Mouse (Mus musculus) hematopoietic stem cell, adult 5-6 weeks (primary cell): ENCODE data around the gene Olfr1451. TPM values are rescaled to one million over a fixed set of nuclear protein-coding genes. Genes with fewer than 3 reads are reported as not detected.
"Not testable (repeated sequence)": the region's sequence is repeated elsewhere in the genome, so short reads cannot be mapped to it uniquely, and the experiment has no call there.

Source experiments
- ATAC-seq, 2 experiments: fragments of 125-278 bp in 1 of 2; replicated peaks in 1 of 2; 2 replicates each; pipeline ENCODE4 v1.8.0; 2016 to 2017; ENCODE audit warnings: inconsistent platforms in 2 of 2, mild to moderate bottlenecking in 2 of 2, moderate number of reproducible peaks in 2 of 2, low read depth in 1 of 2, moderate TSS enrichment in 1 of 2; ENCODE audit not compliant: low FRiP score in 2 of 2, poor library complexity in 2 of 2, severe bottlenecking in 2 of 2, insufficient read depth in 1 of 2, low TSS enrichment in 1 of 2
- total RNA-seq: library from RNA; stranded (forward); fragments of 172-1452, 232-1000 nt; gene quantifications from 2 replicates; pipeline ENCODE4 v1.2.3, GENCODE M21; 2017

Olfr1451 gene
- not detected in 2 replicates for total RNA-seq

DNA sequence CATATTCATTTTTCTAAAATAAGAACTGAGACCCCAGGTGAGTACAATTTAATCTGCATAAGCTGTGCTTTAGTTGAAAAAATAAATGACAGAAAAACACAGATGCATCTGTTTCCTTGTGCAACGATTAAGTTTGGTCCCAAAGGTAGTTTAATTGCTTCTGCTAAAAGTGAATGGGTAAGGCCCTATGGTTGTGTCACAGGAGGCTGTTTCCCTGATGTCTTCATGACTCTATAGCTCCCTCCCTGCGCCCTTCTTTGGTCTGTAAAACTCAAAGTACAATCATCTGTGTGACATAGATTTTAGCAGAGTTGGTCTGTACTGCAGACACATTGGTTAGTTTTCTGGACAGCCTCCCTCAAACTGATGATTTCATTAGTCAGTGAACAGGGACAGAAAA lies at the start of gene Olfr1451:
Olfr1451 (plus strand) TSS at position 301 of the 400 bp plus-strand sequence.
- no peak for ATAC-seq

GRCm38 (mm10) chr19:12949958-12950357 lies 44.9 kb upstream of the Olfr1451 start, which contains the start of gene Olfr1450:
Olfr1450 (plus strand) TSS chr19:12950258.
- ATAC-seq = no peak

DNA sequence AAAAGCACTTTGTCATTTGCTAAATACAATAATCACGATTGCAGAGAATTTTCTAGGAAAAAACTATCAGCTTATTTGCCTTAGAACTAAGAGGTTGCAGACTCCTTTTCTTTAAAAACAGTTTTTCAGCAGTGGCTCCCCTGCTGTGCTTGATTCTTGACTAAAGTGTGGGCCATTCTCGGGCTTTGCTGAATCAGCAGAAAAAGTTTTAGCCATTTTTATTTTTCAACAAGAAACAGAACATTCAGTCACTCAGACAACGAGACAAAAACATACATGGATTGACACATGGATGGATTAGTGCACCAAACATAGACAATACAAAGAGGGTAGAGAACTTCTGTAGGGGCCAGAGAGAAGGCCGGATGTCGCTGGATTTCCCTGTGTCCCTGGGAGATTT lies 24.7 kb upstream of the Olfr1451 start:
- not testable (repeated sequence) for ATAC-seq

- not testable (repeated sequence) for ATAC-seq
Observed at GRCm38 (mm10) chr19:12992316-12992715, 2.5 kb upstream of the Olfr1451 start.

GRCm38 (mm10) chr19:13028227-13028626 lies 33.4 kb downstream of the Olfr1451 start, which contains the start of gene Olfr1453:
Olfr1453 (minus strand) TSS chr19:13028327.
- no peak for ATAC-seq

Other genes starting within 250 kb of the Olfr1451 start
- 0.63 and 1.1 TPM in 2 replicates for gene Cntf, start 229.4 kb upstream of the Olfr1451 start, total RNA-seq
- 112 and 128 TPM in 2 replicates for gene Zfp91, start 198.9 kb upstream of the Olfr1451 start, total RNA-seq
- gene Lpxn, start 198.8 kb upstream of the Olfr1451 start, total RNA-seq = 4.4 and 5.2 TPM in 2 replicates
- not detected in 2 replicates for gene Gm5244, start 148.3 kb upstream of the Olfr1451 start, total RNA-seq
- not detected in 2 replicates for gene Olfr1444, start 137.7 kb upstream of the Olfr1451 start, total RNA-seq
- not detected in 2 replicates for gene Olfr1445, start 111.2 kb upstream of the Olfr1451 start, total RNA-seq
- gene Olfr1446, start 101.5 kb upstream of the Olfr1451 start, total RNA-seq = not detected in 2 replicates
- gene Olfr1447, start 91.3 kb upstream of the Olfr1451 start, total RNA-seq = not detected in 2 replicates
- not detected in 2 replicates for gene Olfr1448, start 70.6 kb upstream of the Olfr1451 start, total RNA-seq
- gene Olfr1449, start 64.2 kb upstream of the Olfr1451 start, total RNA-seq = not detected in 2 replicates
- gene Olfr1450, start 44.8 kb upstream of the Olfr1451 start, total RNA-seq = not detected in 2 replicates
- not detected in 2 replicates for gene Olfr1453, start 33.3 kb downstream of the Olfr1451 start, total RNA-seq
- gene Olfr1454, start 65.6 kb downstream of the Olfr1451 start, total RNA-seq = not detected in 2 replicates
- not detected in 2 replicates for gene Olfr1457, start 102.9 kb downstream of the Olfr1451 start, total RNA-seq
- gene Olfr1458, start 111.8 kb downstream of the Olfr1451 start, total RNA-seq = not detected in 2 replicates
- gene Olfr1459, start 154.5 kb downstream of the Olfr1451 start, total RNA-seq = not detected in 2 replicates
- not detected in 2 replicates for gene Olfr1461, start 168.0 kb downstream of the Olfr1451 start, total RNA-seq
- gene Olfr1462, start 190.7 kb downstream of the Olfr1451 start, total RNA-seq = not detected in 2 replicates
- gene Olfr1463, start 236.3 kb downstream of the Olfr1451 start, total RNA-seq = not detected in 2 replicates